Mouse (Mus musculus) thymus, adult 2 months (tissue): ENCODE data around the gene Gpr21.

Experiments
- CTCF ChIP-seq: fragments of 200-500 bp; IDR thresholded peaks from 2 replicates; pipeline ENCODE4 v1.5.1; 2012; ENCODE audit warnings: mild to moderate bottlenecking, control low read depth, low read length, moderate library complexity, borderline replicate concordance; ENCODE audit not compliant: control insufficient read depth, poor library complexity, insufficient read depth; ENCODE audit errors: extremely low read depth
- POLR2A ChIP-seq: fragments of 200-500 bp; IDR thresholded peaks from 2 replicates; pipeline ENCODE4 v1.6.1; 2012; ENCODE audit warnings: mild to moderate bottlenecking, low read length, control low read depth, moderate library complexity; ENCODE audit not compliant: control insufficient read depth, poor library complexity, insufficient read depth; ENCODE audit errors: extremely low read depth

- TF ChIP-seq POLR2A = no peak
- no peak for TF ChIP-seq CTCF
These were observed 36.6 kb upstream of the Gpr21 start for GRCm38 (mm10) chr2:37479559-37479958.
